Mouse (Mus musculus) spleen, postnatal 4 days (tissue): ENCODE measurements around the gene Cwc27.

Source experiments
- DNase-seq, 2 experiments: peaks; one replicate each; pipeline ENCODE4 v3.0.0; 2022; ENCODE audit warnings: low spot score in 2 of 2

Cwc27 gene

GRCm38 (mm10) chr13:104611296-104611695 lies 205.6 kb downstream of the Cwc27 start:
- DNase-seq, result no peak

- DNase-seq, result peak in 1 of 2 experiments; percentile 33
These were observed 206.5 kb downstream of the Cwc27 start for GRCm38 (mm10) chr13:104610210-104611111.

- no peak for DNase-seq
These were observed 208.4 kb downstream of the Cwc27 start for GRCm38 (mm10) chr13:104608516-104608915.

- DNase-seq, result no peak
These were observed 210.0 kb downstream of the Cwc27 start for GRCm38 (mm10) chr13:104606786-104607580.

- no peak for DNase-seq
These were observed 211.8 kb downstream of the Cwc27 start for GRCm38 (mm10) chr13:104605111-104605510.

- no peak for DNase-seq
These were observed 214.7 kb downstream of the Cwc27 start for GRCm38 (mm10) chr13:104602197-104602596.

GRCm38 (mm10) chr13:104601783-104602182 lies 215.2 kb downstream of the Cwc27 start:
- DNase-seq, result no peak

- no peak for DNase-seq
These were observed 220.7 kb downstream of the Cwc27 start for GRCm38 (mm10) chr13:104596199-104596598.

GRCm38 (mm10) chr13:104594820-104595351 lies 222.1 kb downstream of the Cwc27 start:
- no peak for DNase-seq

GRCm38 (mm10) chr13:104590931-104591330 lies 226.0 kb downstream of the Cwc27 start:
- no peak for DNase-seq

- DNase-seq, result no peak
These were observed 226.8 kb downstream of the Cwc27 start for GRCm38 (mm10) chr13:104590097-104590607.

- DNase-seq, result no peak
These were observed 228.6 kb downstream of the Cwc27 start for GRCm38 (mm10) chr13:104588383-104588782.
